Mouse (Mus musculus) CH12.LX (cell line): ENCODE measurements around the gene Tceal8.

Experiments used
- CHD2 ChIP-seq: IDR thresholded peaks from 2 replicates; pipeline ENCODE4 v1.6.1; 2011; ENCODE audit warnings: low read length, improper control_type of control experiment
- CTCF ChIP-seq, 2 experiments: IDR thresholded peaks in 1 of 2; conservative IDR thresholded peaks in 1 of 2; 2 replicates each; pipeline ENCODE4 v1.5.1; 2011 to 2012; ENCODE audit warnings: low read depth in 2 of 2, low read length in 2 of 2, improper control_type of control experiment in 1 of 2, inconsistent platforms in 1 of 2, mild to moderate bottlenecking in 1 of 2, moderate library complexity in 1 of 2
- EP300 ChIP-seq: IDR thresholded peaks from 2 replicates; pipeline ENCODE4 v1.6.1; 2011; ENCODE audit warnings: low read length, improper control_type of control experiment
- GABPA ChIP-seq: IDR thresholded peaks from 2 replicates; pipeline ENCODE4 v1.6.1; 2012; ENCODE audit warnings: low read depth, low read length, improper control_type of control experiment, inconsistent platforms; ENCODE audit not compliant: insufficient replicate concordance
- MAFK ChIP-seq: IDR thresholded peaks from 2 replicates; pipeline ENCODE4 v1.6.1; 2011; ENCODE audit warnings: low read length, improper control_type of control experiment; ENCODE audit not compliant: insufficient replicate concordance
- NELFE ChIP-seq: IDR thresholded peaks from 2 replicates; pipeline ENCODE4 v1.6.1; 2011; ENCODE audit warnings: low read depth, low read length, improper control_type of control experiment
- POLR2A ChIP-seq: IDR thresholded peaks from 2 replicates; pipeline ENCODE4 v1.6.1; 2011; ENCODE audit warnings: low read depth, mild to moderate bottlenecking, improper control_type of control experiment, low read length
- RCOR1 ChIP-seq: conservative IDR thresholded peaks from 2 replicates; pipeline ENCODE4 v1.6.1; 2012; ENCODE audit warnings: low read depth, mild to moderate bottlenecking, inconsistent platforms, low read length, improper control_type of control experiment
- SIN3A ChIP-seq: IDR thresholded peaks from 2 replicates; pipeline ENCODE4 v1.6.1; 2012; ENCODE audit warnings: low read length, improper control_type of control experiment, inconsistent platforms
- SMC3 ChIP-seq: IDR thresholded peaks from 2 replicates; pipeline ENCODE4 v1.6.1; 2011; ENCODE audit warnings: low read depth, low read length, improper control_type of control experiment
- ZNF384 ChIP-seq: IDR thresholded peaks from 2 replicates; pipeline ENCODE4 v1.6.1; 2012; ENCODE audit warnings: low read depth, low read length, improper control_type of control experiment, inconsistent platforms

DNA sequence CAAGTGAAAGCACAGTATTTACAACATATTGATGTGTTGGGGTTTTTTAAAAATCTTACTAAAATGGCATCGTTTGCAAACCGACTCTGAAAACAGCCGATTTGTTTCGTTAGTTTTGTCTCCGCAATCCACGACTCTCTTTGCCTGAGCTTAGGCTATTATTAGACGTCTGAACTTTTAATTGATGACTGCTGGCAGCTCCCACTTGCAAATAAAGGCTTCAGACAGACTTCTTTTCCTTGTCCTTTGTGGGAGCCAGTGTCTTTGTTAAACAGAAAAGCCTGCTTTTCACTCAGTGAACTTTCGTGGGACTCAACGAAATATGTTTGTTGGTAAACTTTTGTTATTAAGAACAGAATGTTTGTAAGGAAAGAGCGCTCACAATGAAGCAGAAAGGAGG, 644 bp upstream of the Tceal8 start:
- no peak for TF ChIP-seq ZNF384
- TF ChIP-seq SIN3A = no peak
- no peak for TF ChIP-seq SMC3
- TF ChIP-seq POLR2A = no peak
- TF ChIP-seq MAFK = no peak
- TF ChIP-seq CTCF (conservative IDR thresholded peaks at IDR 0.05 in 1 of 2, IDR thresholded peaks at IDR 0.05 in 1 of 2; ENCODE audit: low read depth in 2 of 2, low read length in 2 of 2) = no peak
- TF ChIP-seq GABPA = no peak
- no peak for TF ChIP-seq EP300
- no peak for TF ChIP-seq NELFE
- no peak for TF ChIP-seq RCOR1
- no peak for TF ChIP-seq CHD2
